Mouse (Mus musculus) spleen, adult 18-20 months (tissue): ENCODE measurements at regions not wholly inside any gene's neighbourhood (a gene's known extent, or its start where the extent isn't known, plus 50 kb on each side); places are given as distances from the start of the nearest gene placed in this dataset.
"Not testable (repeated sequence)": the region's sequence is repeated elsewhere in the genome, so short reads cannot be mapped to it uniquely, and the experiment has no call there.

ENCODE experiments used
- DNase-seq, 2 experiments: peaks; one replicate each; pipeline ENCODE4 v3.0.0; 2022; ENCODE audit warnings: mixed read lengths in 2 of 2

DNA sequence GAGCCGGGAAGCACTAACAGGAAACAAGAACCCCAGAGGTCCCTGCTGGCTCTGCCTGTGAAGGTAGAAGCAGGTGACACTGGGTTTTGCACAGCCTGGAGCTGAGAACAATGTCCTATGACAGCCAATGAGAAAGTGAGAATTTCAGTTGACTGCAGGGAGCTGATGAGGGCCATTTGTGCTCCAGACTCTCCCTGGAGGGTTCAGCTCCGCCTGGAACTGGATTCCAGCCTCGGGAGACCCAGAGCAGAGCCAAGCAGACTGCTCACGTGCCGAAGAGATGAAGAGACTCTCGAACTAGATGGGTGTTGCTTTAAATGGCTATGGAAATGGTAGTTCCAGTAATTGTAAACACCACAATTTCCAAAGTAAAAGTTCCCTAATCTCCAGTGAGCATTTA lies 93.5 kb downstream of the Cand1 start:
- DNase-seq = no peak

GRCm38 (mm10) chr10:119142866-119143265 lies 97.0 kb downstream of the Cand1 start:
- no peak for DNase-seq

DNA sequence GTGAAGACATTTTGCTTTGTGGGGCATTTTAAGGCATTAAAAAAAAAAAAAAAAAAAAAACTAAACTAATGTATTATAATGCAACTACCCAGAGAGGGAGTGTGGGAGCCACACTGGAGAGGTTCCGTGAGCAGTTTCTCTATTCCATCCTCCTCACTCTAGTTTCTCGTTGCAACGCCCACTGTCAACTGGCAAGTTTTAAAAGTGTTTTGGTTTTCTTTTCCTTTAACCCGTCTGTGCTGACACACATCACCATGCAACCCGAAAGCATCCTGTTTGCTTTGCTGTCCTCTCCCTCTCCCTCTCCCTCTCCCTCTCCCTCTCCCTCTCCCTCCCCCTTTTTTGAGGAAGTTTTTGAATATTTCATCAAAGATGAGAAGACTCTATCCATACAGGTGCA lies 97.5 kb downstream of the Cand1 start:
- DNase-seq = no peak

- no peak for DNase-seq
Observed at GRCm38 (mm10) chr10:119138237-119138636, 101.6 kb downstream of the Cand1 start.

GRCm38 (mm10) chr10:119135489-119135924 lies 104.3 kb downstream of the Cand1 start:
- no peak for DNase-seq

GRCm38 (mm10) chr10:119134797-119135488 lies 104.9 kb downstream of the Cand1 start:
- no peak for DNase-seq

DNA sequence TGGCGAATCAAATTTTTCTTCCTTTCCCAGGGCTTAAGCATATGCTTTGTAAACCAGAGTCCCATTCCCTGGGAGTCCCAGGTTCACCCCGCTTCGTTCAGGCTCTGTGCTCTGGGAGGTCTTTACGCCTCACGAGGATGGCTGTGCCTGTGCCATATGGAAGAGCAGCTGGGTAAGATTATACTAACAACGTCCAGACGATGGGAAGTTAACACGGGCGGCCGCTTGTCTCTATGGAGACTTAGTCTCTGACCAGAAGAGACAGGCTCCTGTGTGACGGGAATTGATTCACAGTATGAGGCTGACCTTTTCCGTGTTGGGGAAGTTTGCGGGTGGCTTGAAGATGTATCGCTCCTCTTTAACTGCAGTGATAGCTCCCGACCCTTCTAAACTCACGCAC lies 107.9 kb downstream of the Cand1 start:
- DNase-seq = no peak

GRCm38 (mm10) chr10:119130676-119131075 lies 109.2 kb downstream of the Cand1 start:
- no peak for DNase-seq

DNA sequence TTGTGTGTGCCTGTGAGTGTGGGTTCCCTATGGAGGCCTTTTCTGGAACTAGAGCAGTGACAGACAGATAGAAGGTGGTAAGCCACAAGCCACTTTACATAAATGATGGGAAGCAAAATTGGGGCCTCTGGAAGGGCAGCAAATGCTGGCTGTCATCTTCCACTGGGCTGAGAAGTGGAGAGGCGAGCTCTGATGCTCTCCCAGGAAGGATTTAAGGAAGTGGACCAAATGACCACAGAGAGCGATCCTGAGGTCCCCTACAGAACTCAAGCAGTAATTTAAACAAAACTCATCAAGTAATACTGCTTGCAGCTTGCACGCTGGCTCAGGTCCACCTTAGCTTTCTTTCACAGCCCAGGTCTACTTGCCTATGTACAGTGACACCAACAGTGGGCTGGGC lies 111.8 kb downstream of the Cand1 start:
- DNase-seq = no peak

GRCm38 (mm10) chr10:119123517-119123916 lies 116.3 kb downstream of the Cand1 start:
- no peak for DNase-seq

DNA sequence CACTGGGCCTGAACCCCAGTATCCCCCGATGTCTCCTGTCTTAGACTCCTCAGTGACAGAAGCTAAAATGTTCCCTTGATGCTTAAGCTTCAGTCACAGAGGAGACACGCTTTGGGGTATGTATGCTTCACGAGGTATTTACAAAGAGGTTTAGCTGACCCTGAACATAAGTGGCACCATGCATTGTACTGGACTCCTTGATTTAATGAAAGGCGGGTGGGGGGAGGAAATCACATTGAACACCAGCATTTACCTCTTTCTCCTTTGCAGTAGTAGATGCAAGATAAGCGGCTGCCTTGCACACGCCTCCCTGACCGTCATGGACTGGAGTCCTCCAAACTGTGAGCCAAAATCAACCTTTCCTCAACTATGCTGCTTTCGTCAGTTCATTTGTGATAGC lies 117.5 kb downstream of the Cand1 start:
- DNase-seq = no peak

- DNase-seq = no peak
Observed at GRCm38 (mm10) chr10:119121575-119121974, 118.3 kb downstream of the Cand1 start.

DNA sequence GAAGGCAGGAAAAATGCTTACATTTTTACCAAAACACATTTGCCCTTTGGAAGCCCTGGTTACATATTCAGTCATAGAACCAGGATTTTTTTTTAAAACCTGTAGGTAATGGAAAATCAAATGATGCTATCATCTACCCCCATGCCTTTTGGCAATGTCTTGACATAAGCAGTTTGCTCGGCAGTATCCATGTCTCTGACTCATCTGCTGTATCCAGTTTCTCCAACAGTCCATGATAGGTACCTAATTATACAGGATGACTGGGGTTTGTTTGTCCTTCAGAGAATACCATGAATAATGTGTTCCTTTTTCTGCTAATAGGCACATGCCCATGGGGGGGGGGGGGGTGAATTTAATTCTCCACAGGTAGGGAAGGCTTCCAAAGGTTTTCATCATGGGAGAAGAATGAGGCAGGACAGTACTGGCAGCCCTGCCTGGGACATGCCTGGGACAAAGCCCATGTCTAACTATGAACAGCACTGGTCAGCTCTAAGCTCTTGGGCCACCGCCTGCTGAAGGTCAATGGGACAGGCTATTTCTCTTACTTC lies 122.9 kb downstream of the Cand1 start:
- DNase-seq = no peak

DNA sequence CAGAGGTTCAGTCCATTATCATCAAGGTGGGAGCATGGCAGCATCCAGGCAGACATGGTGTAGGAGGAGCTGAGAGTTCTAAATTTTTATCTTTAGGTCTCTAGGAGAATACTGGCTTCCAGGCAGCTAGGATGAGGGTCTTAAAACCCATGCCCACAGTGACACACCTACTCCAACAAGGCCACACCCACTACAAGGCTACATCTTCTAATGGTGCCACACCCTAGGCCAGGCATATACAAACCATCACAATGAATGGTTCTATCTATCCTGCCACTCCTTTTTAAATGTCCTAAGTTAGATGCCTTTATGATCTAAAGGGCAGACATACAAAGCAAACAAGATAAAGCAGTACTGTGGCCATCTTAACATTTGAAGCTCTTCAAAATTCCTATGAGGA lies 124.7 kb downstream of the Cand1 start:
- not testable (repeated sequence) for DNase-seq

- DNase-seq = no peak
Observed at GRCm38 (mm10) chr10:119114653-119115052, 125.2 kb downstream of the Cand1 start.

DNA sequence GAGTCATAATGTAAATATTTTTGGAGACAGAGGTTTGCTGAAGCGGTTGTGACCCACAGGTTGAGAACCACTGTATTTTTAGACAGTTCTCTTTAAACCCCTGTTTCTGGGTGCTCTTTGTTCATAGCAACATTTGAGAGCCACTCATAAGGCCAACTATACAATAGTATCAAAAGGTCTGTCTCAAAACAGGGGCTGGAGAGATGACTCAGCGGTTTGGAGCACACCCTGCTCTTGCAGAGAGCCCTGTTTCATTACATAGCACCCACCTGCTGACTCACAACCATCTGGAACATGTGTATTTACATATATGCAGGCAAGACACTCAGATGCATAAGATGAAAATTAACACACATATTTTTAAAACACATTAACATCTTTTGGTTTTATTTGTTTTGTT lies 128.0 kb downstream of the Cand1 start:
- no peak for DNase-seq

- no peak for DNase-seq
Observed at GRCm38 (mm10) chr10:119111409-119111808, 128.4 kb downstream of the Cand1 start.

GRCm38 (mm10) chr10:119110614-119111013 lies 129.2 kb downstream of the Cand1 start:
- no peak for DNase-seq

GRCm38 (mm10) chr10:119109207-119109606 lies 130.6 kb downstream of the Cand1 start:
- DNase-seq = no peak

DNA sequence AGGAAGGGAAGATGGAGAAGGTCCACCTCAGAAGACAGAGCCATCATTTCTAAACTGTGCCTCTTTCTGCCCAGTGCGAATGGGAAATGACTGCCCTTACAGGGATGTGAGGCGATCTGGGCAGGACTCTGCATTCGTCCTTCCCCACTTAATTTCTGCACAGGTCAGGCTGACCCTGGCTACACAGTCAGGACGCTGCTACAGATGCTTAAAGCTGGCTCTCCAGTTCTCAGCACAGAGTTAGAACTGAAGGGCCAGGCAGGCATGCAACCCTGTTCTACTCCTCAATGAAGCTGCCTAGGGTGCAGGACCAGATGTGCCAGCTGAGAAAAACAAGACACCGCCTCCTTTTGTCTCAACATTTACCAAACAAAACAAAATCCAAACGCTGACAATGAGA lies 132.1 kb downstream of the Cand1 start:
- no peak for DNase-seq

DNA sequence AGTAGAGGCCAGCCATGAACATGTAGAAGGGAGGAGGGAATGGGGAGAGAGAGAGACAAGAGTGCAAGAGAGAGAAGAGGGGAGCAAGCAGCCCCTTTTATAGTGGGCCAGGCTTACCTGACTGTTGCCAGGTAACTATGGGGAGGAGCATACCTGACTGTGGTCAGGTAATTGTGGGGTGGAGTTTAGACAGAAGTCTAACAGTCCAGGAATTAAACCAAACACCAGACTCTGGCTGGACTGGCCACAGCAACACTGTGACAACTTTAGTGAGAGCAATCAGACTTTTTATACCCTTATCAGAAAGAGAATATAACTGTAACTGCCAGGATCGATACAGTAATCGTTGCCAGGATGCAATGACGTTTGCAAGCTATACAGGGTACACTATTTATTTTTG lies 133.8 kb downstream of the Cand1 start:
- DNase-seq = no peak

DNA sequence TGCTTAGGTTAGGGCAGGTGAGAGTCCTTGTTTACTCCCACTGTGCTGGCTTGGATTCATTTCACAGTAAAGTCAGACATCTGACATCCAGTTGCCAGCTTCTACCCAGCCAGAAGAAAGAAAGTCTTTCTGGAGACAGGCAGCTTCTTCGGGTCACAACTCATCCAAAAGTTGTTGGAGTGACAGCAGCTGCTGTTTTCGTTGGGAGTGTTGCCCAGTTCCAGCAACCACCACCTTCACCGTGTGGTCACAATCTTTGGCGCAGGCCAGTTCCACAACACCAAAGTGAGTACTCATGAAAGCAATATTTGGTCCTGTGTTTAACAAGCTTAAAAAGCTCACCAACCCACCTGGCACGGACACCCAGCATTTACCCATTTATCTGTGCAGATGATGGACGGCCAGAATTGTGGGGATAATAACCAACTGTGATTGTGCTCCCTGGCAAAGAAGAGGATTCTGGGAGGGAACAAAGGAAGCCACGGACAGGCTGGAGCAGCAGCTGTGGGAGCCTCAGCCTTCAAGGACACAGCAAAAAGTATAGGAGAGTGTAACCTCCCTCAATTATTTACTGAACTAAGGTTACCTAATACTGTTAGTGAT lies 134.5 kb downstream of the Cand1 start:
- DNase-seq = no peak

GRCm38 (mm10) chr10:119100511-119100910 lies 139.3 kb downstream of the Cand1 start:
- DNase-seq = no peak

GRCm38 (mm10) chr10:119099092-119099792 lies 140.6 kb downstream of the Cand1 start:
- no peak for DNase-seq
